Mouse (Mus musculus): Measurements from ENCODE around the gene AL607142.1.

Gene AL607142.1

GRCm38 (mm10) chr4:120106362-120106761 is 41.6 kb downstream of the AL607142.1 start:
- no peak for DNase-seq

GRCm38 (mm10) chr4:120107787-120108186 is 43.0 kb downstream of the AL607142.1 start:
- no peak for DNase-seq

DNA sequence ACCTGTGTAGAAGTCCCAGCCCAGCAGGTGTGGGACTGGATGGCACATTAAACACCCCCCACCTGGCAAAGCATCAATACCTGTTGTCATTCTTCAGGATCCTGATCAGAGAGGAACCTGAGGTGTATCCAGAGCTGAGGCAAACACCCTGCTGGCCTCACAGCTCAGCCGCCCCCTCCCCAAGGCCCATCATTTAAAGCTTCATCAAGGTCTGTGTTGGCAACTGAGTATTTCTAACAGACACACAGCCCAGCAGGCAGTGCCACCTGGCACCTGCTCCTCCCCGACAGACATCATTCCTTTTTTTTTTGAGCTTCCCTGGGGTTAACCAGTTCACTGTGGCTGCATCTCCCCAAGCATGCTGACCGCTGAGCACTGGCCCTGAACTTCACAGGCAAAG is 50.7 kb downstream of the AL607142.1 start:
- DNase-seq: no peak

DNA sequence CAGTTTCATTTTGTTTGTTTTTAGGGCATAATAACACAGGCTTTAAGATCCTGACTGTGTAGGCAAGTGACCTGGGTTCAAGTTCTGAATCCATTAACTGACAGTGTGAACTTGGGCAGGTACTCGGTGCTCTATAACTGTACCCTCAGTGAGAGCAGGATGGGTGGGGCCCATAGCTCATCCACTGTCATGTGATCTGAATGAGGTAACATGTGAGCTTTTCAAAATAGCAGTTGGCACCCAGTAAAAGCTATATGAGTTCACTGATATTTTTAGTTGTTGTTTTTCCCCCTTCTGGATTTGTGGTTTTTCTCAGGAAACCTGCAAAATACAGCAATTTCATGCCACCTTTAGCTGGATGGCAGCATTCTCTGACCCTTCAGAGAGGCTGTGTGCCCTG is 51.5 kb downstream of the AL607142.1 start:
- DNase-seq: no peak

DNA sequence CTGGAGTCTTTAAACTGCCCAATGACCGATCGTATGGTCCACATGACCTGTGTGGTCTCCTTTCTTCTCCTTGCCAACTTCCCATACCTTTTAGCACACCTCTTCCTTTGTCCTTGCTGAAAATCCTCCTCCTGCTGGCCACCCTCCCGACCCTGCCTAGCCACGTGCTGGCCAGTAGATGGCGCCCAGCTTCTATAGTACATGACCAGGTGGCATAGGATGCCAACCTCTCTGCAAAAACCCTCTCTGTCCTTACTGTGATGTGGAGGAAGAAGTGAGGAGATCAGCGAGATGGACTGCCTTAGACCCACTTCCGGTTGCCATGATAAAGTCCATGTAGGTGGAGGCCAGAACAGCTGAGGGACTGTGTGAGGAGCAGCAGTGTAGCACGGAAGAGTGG is 55.5 kb downstream of the AL607142.1 start:
- DNase-seq: peak; percentile 65

GRCm38 (mm10) chr4:120124656-120125055 is 59.9 kb downstream of the AL607142.1 start:
- no peak for DNase-seq

DNA sequence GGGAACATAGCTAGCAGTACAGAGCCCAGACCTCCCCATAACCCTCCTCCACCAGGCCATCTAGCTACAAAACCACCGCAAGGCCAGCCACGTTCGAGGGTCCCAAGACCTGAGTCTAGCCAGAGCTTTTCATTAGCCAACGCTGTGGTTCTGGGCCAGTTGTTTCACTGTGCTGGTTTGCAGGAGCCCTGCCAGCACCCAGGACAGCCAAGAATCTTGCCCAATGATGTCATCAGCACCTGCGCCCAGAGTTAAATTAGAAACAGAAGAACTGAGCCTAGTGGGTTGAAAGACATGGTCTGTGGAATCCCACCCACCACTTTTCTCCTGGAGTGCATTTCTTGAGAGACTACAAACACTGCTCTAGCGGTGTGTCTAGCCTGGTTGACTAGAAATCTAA is 61.3 kb downstream of the AL607142.1 start:
- no peak for DNase-seq

- no peak for DNase-seq
Measured at GRCm38 (mm10) chr4:120127333-120127732, 62.5 kb downstream of the AL607142.1 start.

DNA sequence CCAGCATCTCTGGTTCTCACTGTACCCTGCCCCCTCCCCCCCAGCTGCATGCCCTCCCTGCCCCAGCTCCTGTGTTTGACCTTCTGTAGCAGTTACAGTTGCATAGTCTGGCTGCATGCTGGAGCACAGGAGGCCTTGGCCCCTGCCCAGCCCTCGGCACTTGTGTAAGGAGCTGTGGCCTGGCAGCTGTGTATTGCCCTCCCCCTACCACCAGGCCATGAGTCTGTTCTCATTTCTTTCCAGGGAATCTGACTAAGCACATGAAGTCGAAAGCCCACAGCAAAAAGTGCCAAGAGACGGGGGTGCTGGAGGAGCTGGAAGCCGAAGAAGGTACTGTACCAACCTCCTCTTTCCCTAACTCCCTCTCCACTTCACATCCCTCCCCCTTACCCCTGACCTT is 63.2 kb downstream of the AL607142.1 start:
- no peak for DNase-seq

DNA sequence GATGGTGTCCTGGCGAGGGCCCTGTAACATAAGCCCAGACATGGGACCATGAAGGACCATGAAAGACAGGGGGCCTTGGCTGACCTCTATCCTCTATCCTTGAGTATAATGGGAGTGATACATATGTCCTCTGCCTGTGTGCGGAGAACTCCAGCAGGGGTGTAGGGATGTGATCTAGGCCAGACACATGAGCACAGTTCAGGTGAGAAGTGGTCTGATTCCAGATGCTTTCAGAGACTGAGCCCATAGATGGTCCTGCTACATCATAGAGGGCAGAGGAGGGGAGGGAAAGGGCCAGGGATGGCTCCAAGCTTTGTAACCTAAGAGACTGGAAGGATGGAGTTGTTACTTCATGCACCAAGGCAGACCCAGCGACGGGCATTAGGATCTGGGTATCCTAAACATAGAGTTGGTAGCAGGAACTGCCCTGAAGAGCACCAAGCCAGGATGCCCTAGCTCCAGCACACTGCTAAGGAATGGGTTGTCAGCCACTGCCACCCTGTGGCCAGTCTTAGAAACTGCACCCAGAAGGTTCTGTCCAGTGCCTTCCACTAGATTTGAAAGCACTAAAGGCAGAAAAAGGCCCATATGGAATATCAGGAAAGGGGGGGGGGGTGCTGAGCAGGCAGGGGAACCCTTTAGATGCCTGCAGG is 64.6 kb downstream of the AL607142.1 start:
- peak; percentile 59 for DNase-seq

GRCm38 (mm10) chr4:120130926-120131325 is 66.1 kb downstream of the AL607142.1 start:
- no peak for DNase-seq

- DNase-seq: no peak
Measured at GRCm38 (mm10) chr4:120131441-120132220, 66.8 kb downstream of the AL607142.1 start.

DNA sequence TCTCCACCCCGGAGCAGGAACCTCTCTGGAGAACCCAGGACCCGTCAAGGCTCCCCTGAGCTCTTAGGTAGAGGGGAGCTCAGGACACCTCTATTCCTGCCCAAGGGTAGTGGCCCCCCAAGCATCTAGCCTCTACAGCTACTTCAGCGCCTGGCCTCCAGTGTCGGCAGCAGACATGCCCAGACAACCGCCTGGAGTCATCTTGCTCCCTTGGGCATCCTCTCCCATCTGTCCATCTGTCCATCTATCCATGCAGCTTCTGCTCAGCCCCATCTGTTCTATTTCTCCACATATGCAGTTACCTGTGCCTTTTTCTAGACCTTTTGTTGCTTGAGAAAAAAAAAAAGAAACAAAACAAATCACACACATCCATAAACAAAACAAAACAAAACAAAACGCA is 69.4 kb downstream of the AL607142.1 start:
- DNase-seq: no peak

- DNase-seq: no peak
Measured at GRCm38 (mm10) chr4:120141810-120142209, 77.0 kb downstream of the AL607142.1 start.

- no peak for DNase-seq
Measured at GRCm38 (mm10) chr4:120142905-120143304, 78.1 kb downstream of the AL607142.1 start.

Data from thymus, postnatal 14 days (tissue).